Mouse (Mus musculus) kidney, embryonic 14.5 days (tissue): ENCODE measurements around the gene Tnfrsf1b. TPM values are rescaled to one million over a fixed set of nuclear protein-coding genes. Genes with fewer than 3 reads are reported as not detected.

Experiments
- ATAC-seq: fragments of 200-750 bp; cut with Nextera tagmentation; 2 replicates; pipeline ENCODE4 v1.8.0; 2017; ENCODE audit warnings: moderate number of reproducible peaks, mild to moderate bottlenecking, moderate TSS enrichment, moderate library complexity; ENCODE audit not compliant: low FRiP score, low TSS enrichment
- H3K27ac ChIP-seq: fragments of 300-500 bp; sonication (generic); 2 replicates; pipeline ENCODE4 v1.5.1; 2014; ENCODE audit warnings: low read depth, mild to moderate bottlenecking, low read length, moderate library complexity, mixed read lengths
- H3K27me3 ChIP-seq: fragments of 300-500 bp; sonication (generic); 2 replicates; pipeline ENCODE4 v1.6.1; 2014; ENCODE audit warnings: mild to moderate bottlenecking, low read length; ENCODE audit not compliant: control insufficient read depth, insufficient read depth
- H3K36me3 ChIP-seq: fragments of 300-500 bp; sonication (generic); 2 replicates; pipeline ENCODE4 v1.6.1; 2014; ENCODE audit warnings: low read length, mixed read lengths; ENCODE audit not compliant: control insufficient read depth, insufficient read depth
- H3K4me1 ChIP-seq: fragments of 300-500 bp; sonication (generic); 2 replicates; pipeline ENCODE4 v1.6.1; 2014; ENCODE audit warnings: low read length, mixed read lengths; ENCODE audit not compliant: control insufficient read depth, insufficient read depth
- H3K4me2 ChIP-seq: fragments of 300-500 bp; sonication (generic); replicated peaks from 2 replicates; pipeline ENCODE4 v1.6.1; 2014; ENCODE audit warnings: low read depth, mild to moderate bottlenecking, low read length
- H3K4me3 ChIP-seq: fragments of 300-500 bp; sonication (generic); 2 replicates; pipeline ENCODE4 v1.5.1; 2014; ENCODE audit warnings: mild to moderate bottlenecking, low read length
- H3K9ac ChIP-seq: fragments of 300-500 bp; sonication (generic); 2 replicates; pipeline ENCODE4 v1.6.1; 2014; ENCODE audit warnings: low read depth, mild to moderate bottlenecking, low read length, moderate library complexity
- H3K9me3 ChIP-seq: fragments of 300-500 bp; sonication (generic); 2 replicates; pipeline ENCODE4 v1.6.1; 2016; ENCODE audit warnings: low read length; ENCODE audit not compliant: control insufficient read depth
- WGBS: fragments of 180-500 bp; shearing (Covaris S2); extraction: QIAGEN DNeasy Blood & Tissue Kit; methylation state at CpG from one replicate; pipeline ENCODE4 v1.1.7; 2014; 5-methylcytosine and 5-hydroxymethylcytosine counted together
- polyA plus RNA-seq: library from polyadenylated mRNA; unstranded; fragments of >200 nt; fragmentation: Nextera tagmentation; extraction: Ambion mirVana; gene quantifications from 2 replicates; pipeline ENCODE4 v1.2.1, GENCODE M21; 2014

Tnfrsf1b gene
- polyA plus RNA-seq, 1 experiment from 2014 or later: 3.0 TPM

GRCm38 (mm10) chr4:145217837-145218236 is 28.8 kb downstream of the Tnfrsf1b start:
- Histone ChIP-seq H3K9ac (no peak overlapping the region), H3K36me3 (no peaks in the 10 kb centered on the region), H3K27ac (no peak overlapping the region), H3K27me3 (no peaks in the 10 kb centered on the region), H3K9me3 (no peaks in the 10 kb centered on the region), H3K4me2 (no peak overlapping the region), H3K4me1 (0 out of 2 replicates have a peak, but pooled peaks cover 6% of the 10 kb centered on the region), H3K4me3 (no peak overlapping the region)
- WGBS: 74% methylated on average over 5 of the region's 5 CpGs
- ATAC-seq: no peak

GRCm38 (mm10) chr4:145217046-145217445 is 29.6 kb downstream of the Tnfrsf1b start:
- 83% methylated on average over 6 of the region's 6 CpGs for WGBS
- Histone ChIP-seq H3K9me3 (no peaks in the 10 kb centered on the region), H3K4me1 (0 out of 2 replicates have a peak, but pooled peaks cover 6% of the 10 kb centered on the region), H3K27me3 (no peaks in the 10 kb centered on the region), H3K36me3 (no peaks in the 10 kb centered on the region), H3K4me3 (no peak overlapping the region), H3K27ac (no peak overlapping the region), H3K9ac (no peak overlapping the region), H3K4me2 (no peak overlapping the region)
- ATAC-seq: no peak

GRCm38 (mm10) chr4:145215396-145215795 is 31.3 kb downstream of the Tnfrsf1b start:
- Histone ChIP-seq H3K4me2 (no peak overlapping the region), H3K27me3 (no peaks in the 10 kb centered on the region), H3K9me3 (no peaks in the 10 kb centered on the region), H3K4me1 (0 out of 2 replicates have a peak, but pooled peaks cover 6% of the 10 kb centered on the region), H3K9ac (no peak overlapping the region), H3K27ac (no peak overlapping the region), H3K36me3 (no peaks in the 10 kb centered on the region), H3K4me3 (no peak overlapping the region)
- ATAC-seq: no peak
- WGBS: 73% methylated on average over 2 of the region's 2 CpGs

GRCm38 (mm10) chr4:145214786-145215174 is 31.9 kb downstream of the Tnfrsf1b start:
- Histone ChIP-seq H3K4me2 (no peak overlapping the region), H3K9ac (no peak overlapping the region), H3K4me1 (0 out of 2 replicates have a peak, but pooled peaks cover 6% of the 10 kb centered on the region), H3K27ac (no peak overlapping the region), H3K4me3 (no peak overlapping the region), H3K9me3 (no peaks in the 10 kb centered on the region), H3K36me3 (no peaks in the 10 kb centered on the region), H3K27me3 (no peaks in the 10 kb centered on the region)
- ATAC-seq: peak; percentile 71
- 42% methylated on average over 6 of the region's 6 CpGs for WGBS

- Histone ChIP-seq H3K4me3 (no peak overlapping the region), H3K4me1 (0 out of 2 replicates have a peak, but pooled peaks cover 6% of the 10 kb centered on the region), H3K27ac (no peak overlapping the region), H3K9me3 (no peaks in the 10 kb centered on the region), H3K9ac (no peak overlapping the region), H3K4me2 (no peak overlapping the region), H3K36me3 (no peaks in the 10 kb centered on the region), H3K27me3 (no peaks in the 10 kb centered on the region)
- peak; percentile 92 for ATAC-seq
- 38% methylated on average over 8 of the region's 8 CpGs for WGBS
Observed at GRCm38 (mm10) chr4:145213999-145214785, 32.5 kb downstream of the Tnfrsf1b start.

GRCm38 (mm10) chr4:145211076-145211475 is 35.6 kb downstream of the Tnfrsf1b start:
- no peak for ATAC-seq
- Histone ChIP-seq H3K27ac (no peak overlapping the region), H3K9ac (no peak overlapping the region), H3K4me3 (no peak overlapping the region), H3K4me1 (0 out of 2 replicates have a peak, but pooled peaks cover 6% of the 10 kb centered on the region), H3K4me2 (no peak overlapping the region), H3K36me3 (no peaks in the 10 kb centered on the region), H3K9me3 (no peaks in the 10 kb centered on the region), H3K27me3 (no peaks in the 10 kb centered on the region)
- 67% methylated on average over 2 of the region's 2 CpGs for WGBS

- WGBS: 92% methylated on average over 5 of the region's 5 CpGs
- ATAC-seq: no peak
- no peak overlapping the region for H3K4me2 ChIP-seq
- no peak overlapping the region for H3K9ac ChIP-seq
- H3K36me3 ChIP-seq: no peaks in the 10 kb centered on the region
- H3K4me3 ChIP-seq: no peak overlapping the region
- no peak overlapping the region for H3K27ac ChIP-seq
- H3K27me3 ChIP-seq: no peaks in the 10 kb centered on the region
- no peaks in the 10 kb centered on the region for H3K9me3 ChIP-seq
- H3K4me1 ChIP-seq: 0 out of 2 replicates have a peak, but pooled peaks cover 6% of the 10 kb centered on the region
Observed at GRCm38 (mm10) chr4:145210564-145210963, 36.1 kb downstream of the Tnfrsf1b start.

- Histone ChIP-seq H3K27ac (no peak overlapping the region), H3K4me2 (no peak overlapping the region), H3K36me3 (no peaks in the 10 kb centered on the region), H3K27me3 (no peaks in the 10 kb centered on the region), H3K9me3 (no peaks in the 10 kb centered on the region), H3K9ac (no peak overlapping the region), H3K4me1 (0 out of 2 replicates have a peak, but pooled peaks cover under 1% of the 10 kb centered on the region), H3K4me3 (no peak overlapping the region)
- 36% methylated on average over 5 of the region's 5 CpGs for WGBS
- ATAC-seq: no peak
Observed at GRCm38 (mm10) chr4:145209690-145210088, 37.0 kb downstream of the Tnfrsf1b start.

- Histone ChIP-seq H3K4me2 (no peak overlapping the region), H3K9ac (no peak overlapping the region), H3K4me1 (no peaks in the 10 kb centered on the region), H3K9me3 (no peaks in the 10 kb centered on the region), H3K27me3 (no peaks in the 10 kb centered on the region), H3K27ac (no peak overlapping the region), H3K4me3 (no peak overlapping the region), H3K36me3 (no peaks in the 10 kb centered on the region)
- no peak for ATAC-seq
- 71% methylated on average over 6 of the region's 6 CpGs for WGBS
Observed at GRCm38 (mm10) chr4:145209076-145209689, 37.5 kb downstream of the Tnfrsf1b start.
